Mouse (Mus musculus) adrenal gland, postnatal 4 days (tissue): Measurements from ENCODE around the gene Dpep2nb. TPM values are rescaled to one million over a fixed set of nuclear protein-coding genes. Genes with fewer than 3 reads are reported as not detected.
"Not testable (repeated sequence)": the region's sequence is repeated elsewhere in the genome, so short reads cannot be mapped to it uniquely, and the experiment has no call there.

Source experiments
- DNase-seq, 2 experiments: peaks; one replicate each; pipeline ENCODE4 v3.0.0; 2021 to 2022; ENCODE audit warnings: low spot score in 2 of 2, mixed read lengths in 2 of 2
- total RNA-seq, 2 experiments: library from RNA; stranded (reverse); gene quantifications; 2 replicates each; pipeline ENCODE4 v1.2.3; 2021

Gene Dpep2nb
- total RNA-seq, 2 experiments from 2014 or later = not detected

DNA sequence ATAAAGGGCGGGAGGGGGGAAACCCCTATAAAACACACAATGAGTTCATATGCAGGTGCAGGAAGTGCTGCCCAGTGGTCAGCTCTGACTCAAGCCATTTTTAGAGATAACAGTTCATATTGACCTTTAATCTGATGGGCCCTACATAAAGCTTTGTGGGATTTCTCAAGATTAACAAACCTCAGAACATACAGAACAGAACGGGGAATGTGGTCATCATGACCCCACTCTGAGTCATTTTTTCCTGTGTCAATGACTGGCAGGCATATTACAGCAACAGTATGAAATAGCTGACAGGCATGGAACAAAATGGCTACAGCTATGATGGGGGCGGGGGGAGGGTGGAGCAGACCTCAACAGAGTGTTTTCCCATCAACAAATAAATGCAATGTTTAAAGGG, 1.4 kb upstream of the Dpep2nb start:
- DNase-seq = no peak

DNA sequence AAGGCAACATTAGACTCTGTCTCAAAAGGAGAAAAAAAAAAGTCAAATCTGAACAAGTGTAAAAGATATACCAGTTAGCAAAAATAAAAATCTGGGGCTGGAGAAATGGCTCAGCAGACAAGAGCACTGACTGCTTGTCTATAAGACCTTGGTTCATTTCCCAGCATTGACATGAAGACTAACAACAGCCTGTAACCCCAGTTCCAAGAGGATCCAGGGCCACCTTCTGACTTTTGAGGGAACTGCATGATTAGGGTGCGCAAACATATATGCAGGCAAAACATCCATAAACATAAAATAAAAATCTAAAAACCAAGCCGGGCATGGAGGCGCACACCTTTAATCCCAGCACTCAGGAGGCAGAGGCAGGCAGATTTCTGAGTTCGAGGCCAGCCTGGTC, 638 bp upstream of the Dpep2nb start:
- DNase-seq = no peak

DNA sequence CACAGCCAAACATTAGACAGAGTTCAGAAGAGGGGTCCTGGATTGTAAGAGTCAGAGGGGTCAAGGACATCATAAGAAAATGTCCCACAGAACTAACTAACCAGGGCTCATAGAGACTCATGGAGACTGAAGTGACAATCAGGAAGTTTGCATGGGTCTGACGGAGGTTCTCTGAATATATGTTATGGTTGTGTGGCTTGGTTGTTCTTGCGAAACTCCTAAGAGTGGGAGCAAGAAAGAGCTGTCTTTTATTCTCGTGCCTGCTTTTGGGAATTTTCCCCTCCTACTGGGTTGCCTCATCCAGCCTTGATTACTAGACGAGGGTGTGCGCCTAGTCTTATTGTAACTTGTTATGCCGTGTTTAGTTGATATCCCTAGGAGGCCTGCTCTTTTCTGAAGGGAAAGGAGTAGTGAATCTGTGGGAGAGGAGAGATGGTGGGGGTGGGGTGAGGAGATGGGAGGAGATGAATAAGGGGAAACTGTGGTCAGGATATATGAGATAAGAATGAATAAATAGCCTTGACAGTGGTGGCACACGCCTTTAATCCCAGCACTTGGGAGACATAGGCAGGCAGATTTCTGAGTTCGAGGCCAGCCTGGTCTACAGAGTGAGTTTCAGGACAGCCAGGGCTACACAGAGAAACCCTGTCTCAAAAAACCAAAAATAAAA, 1.1 kb downstream of the Dpep2nb start:
- no peak for DNase-seq

DNA sequence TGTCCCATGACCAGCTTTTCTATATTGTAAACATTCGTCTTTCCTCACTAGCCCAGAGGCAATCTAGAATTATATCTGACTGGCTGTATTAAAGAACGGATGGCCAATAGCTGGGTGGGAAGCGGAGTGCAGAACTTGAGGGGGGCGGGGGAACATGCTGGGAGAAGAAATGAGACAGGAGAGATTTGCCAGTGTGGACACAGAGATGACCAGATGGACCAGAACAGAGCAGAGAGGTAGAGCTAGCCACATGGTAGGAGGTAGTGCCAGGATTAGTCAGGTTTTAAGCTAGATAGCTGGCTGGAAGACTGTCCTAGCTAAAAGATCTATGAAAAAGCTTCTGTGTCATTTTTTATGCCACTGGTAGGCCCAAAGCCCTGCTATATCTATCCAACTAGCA, 3.9 kb downstream of the Dpep2nb start:
- no peak for DNase-seq

DNA sequence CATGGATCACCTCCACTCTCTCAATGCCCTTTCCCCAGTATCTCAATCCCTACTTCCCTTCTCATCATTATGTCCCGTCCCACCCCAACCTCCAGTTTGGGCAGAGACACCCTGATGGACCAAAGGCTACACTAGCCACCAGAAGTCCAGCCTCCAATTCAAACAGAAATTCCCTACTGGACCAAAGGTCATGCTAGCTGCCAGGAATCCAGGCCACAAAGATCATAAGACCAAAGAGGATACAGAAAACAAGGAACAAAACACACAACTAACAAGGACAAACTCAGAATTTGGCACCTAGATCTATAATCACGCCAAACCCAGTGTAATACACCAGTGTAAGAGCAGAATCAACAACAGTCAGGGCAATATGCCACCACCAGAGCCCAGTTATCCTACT, 6.8 kb downstream of the Dpep2nb start:
- DNase-seq = no peak

DNA sequence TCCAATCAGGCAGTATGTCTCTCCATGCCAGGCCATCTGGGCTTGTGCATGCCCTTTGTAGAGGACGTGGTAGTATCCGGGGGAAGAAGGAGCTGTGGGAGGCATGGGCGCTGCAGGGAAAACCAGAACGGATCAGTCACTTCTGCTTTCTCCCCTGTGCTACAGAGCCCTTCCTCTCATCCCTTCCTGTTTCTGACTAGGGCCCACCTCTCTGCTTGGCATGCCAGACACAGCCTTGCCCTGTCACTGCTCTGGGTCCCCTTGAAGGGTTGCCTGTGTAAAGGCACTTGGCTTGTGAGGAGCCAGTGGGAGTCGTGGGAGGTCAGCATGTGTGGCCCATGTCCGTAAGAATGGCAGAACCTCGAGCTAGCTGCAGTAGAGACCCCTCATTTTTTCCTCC, 9.4 kb downstream of the Dpep2nb start:
- no peak for DNase-seq

DNA sequence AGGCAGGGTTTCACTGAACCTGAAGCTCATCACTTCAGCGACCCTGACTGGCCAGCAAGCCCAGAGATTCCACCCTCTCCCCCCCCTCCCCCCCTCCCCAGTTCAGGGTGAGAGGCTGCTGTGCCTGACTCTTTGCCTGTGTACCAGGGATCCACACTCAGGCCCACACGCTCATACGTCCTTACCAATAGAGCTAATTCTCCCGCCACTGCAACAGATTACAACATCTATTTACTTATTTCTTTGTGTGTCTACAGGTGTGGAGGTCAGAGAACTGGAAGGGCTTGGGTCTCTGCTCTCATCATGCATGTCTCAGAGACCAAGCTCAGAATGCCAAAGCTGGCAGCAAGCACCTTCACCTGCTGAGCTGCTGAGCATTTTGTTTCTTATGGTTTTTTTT, 12.5 kb downstream of the Dpep2nb start:
- DNase-seq = no peak

DNA sequence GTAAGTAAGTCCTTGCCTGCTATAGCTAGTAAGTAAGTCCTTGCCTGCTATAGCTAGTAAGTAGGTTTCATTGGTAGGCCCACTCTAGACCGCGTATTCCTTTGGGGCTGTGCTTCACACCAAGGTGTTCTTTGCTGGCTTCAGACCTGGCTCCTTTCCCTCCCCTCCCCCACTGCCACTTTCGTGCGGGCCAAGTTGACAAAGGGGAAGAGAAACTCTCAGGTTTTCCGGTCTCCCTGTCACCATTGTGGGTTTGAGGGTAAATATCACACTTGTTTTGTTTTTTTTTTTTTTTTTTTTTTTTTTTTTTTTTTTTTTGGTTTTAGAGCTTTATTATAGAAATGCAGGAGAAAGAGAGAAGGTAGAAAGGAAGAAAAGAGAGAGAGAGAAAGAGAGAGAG, 13.3 kb downstream of the Dpep2nb start:
- no peak for DNase-seq

DNA sequence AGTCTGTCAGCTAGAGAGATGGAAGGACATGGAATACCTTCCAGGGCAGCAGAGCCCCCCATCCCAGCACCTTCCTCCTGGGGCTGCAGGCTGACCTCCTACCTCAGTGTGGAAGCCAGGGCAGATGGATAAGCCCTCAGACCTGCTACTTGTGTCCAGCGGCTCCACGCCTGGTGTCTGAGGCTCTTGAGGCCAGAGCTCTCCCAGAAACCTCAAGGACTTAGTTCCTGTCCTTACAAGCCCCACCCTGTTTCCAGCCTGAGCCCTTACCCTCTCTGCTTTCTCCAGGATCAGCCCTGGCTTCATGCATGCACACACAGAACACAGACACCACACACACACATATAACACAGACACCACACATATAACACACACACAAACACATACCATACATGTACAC, 14.2 kb downstream of the Dpep2nb start:
- no peak for DNase-seq

DNA sequence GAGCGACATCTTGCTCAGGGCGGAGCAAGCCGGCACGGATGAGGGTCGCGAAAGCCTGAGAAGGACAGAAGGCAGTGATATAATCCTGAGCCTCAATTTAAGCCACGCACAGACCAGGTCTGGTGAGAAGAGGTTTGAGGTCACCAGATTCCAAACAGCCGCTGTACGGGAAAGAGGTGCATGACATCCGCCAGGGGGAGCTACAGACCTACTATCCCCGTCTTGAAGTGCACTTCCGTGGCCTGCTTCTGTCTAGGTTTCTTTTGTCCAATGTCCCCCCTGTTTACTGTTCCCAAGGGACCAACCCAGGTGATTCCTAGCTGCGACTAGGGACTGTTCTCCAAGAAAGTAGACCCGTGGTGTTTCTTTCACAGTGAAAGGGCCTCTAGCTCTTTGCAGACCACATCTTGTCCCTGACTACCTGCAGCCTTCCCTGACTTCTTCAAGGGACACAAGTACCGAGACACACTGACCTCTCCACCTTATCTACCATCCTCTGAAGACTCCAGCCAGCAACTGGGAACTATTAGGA, 14.9 kb downstream of the Dpep2nb start, which contains the start of gene Dus2:
Gene Dus2, plus strand, starts transcription at position 482 of the 532 bp plus-strand sequence.
- peak; percentile 60 to 78 for DNase-seq

DNA sequence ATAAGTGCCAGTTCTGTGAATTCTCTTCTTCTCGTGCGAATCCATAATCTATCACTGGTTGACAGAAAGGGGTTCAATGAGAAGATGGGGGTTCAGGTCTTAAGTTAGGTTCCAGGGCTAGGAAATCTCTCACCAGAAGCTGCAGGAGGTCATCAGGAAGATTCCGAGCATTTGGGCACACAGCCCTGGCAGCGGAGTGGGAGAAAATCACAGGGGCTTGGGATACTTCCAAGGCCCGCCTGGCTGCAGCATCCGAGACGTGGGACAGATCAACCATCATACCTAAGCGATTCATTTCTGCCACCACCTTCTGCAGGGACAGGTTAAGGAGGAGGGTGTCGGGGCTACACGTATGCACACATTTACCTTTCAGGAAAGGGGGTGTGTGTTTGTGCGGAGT, 17.2 kb downstream of the Dpep2nb start:
- DNase-seq = no peak

DNA sequence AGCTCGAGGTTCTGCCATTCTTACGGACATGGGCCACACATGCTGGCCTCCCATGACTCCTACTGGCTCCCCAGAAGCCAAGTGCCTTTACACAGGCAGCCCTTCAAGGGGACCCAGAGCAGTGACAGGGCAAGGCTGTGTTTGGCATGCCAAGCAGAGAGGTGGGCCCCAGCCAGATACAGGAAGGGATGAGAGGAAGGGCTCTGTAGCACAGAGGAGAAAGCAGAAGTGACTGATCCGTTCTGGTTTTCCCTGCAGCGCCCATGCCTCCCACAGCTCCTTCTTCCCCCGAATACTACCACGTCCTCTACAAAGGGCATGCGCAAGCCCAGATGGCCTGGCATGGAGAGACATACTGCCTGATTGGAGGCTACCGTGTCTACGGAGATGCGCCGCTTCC, 22.4 kb downstream of the Dpep2nb start:
- DNase-seq = not testable (repeated sequence)

DNA sequence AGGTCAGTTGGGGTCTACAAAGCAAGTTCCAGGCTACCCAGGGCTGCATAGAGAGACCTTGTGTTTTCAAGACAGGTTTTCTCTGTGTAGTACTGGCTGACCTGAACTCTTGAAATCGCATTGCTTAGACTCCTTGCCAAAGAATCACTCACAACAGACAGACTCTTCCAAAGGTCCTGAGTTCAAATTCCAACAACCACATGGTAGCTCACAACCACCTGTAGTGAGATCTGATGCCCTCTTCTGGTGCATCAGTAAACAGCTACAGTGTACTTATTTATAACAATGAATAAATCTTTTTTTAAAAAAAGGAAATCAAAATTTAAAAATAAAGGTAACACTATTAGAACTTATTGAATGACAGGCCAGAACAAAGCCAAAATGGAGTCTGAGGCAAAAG, 24.6 kb downstream of the Dpep2nb start:
- no peak for DNase-seq

DNA sequence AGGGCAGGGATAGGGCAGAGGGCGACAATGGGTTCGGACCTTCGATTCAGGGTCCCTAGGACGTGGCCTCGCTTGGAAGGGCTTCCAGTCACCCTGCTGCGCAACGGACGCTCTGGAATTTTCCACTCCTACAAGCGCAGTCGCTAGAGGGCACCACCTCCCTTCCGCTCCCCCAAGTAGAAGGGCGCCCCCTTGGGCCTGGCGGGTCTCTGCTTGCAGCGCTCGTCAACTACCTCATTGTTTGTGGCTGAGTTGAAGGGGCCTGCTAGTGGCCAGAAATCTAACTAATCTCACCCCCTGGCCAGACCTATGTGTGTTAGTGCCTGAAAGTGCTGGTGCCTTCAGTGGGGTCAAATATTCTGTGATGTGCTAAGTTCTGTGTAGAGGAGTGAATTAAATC, 26.4 kb downstream of the Dpep2nb start, which contains the start of gene Dpep3:
Gene Dpep3, minus strand, starts transcription at position 105 of the 400 bp plus-strand sequence.
- no peak for DNase-seq

DNA sequence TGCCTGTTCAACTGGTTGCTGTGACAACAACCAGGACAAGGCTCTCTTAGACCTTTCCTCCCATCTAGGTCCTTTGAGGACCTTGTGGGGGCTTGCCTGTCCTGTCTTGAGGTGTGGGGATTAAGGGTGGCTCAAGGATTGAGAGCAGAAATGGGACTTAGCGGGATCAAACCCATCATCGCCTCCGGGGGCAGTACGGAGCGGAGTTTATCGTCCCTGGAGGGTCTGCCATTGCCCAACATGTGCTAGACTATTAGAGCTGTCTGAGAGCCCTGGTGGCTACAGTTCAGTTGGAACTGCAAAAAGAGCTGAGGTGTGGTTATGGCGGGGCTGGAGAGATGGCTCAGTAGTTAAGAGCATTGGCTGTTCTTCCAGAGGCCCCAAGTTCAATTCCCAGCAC, 30.4 kb downstream of the Dpep2nb start:
- DNase-seq = no peak

DNA sequence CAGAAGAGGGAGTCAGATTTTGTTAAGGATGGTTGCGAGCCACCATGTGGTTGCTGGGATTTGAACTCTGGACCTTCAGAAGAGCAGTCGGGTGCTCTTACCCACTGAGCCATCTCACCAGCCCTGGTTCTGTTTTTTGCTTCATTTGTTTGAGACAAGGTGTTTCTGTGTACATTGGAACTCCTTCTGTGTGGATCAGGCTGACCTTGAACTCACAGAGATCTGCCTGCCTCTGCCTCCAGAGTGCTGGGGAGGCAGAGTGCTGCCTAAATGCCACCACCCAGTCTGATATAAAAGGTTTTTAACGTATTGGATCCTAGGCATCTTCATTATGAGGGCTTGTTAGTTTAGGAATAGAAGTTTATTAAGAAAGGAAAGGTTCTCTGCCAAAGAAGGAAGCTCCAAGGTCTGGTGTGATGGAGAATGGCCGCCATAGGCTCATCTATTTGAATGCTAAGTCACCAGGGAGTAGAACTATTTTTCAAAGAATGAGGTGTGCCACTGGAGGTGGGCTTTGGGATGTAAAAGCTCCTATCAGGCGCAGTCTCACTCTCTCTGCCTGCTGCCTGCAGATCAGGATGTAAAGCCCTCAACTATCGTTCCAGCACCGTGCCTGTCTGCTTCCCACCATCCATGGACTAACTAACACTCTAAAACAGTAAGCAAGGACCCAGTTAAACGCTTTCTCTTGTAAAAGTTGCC, 34.6 kb downstream of the Dpep2nb start:
- DNase-seq = no peak

DNA sequence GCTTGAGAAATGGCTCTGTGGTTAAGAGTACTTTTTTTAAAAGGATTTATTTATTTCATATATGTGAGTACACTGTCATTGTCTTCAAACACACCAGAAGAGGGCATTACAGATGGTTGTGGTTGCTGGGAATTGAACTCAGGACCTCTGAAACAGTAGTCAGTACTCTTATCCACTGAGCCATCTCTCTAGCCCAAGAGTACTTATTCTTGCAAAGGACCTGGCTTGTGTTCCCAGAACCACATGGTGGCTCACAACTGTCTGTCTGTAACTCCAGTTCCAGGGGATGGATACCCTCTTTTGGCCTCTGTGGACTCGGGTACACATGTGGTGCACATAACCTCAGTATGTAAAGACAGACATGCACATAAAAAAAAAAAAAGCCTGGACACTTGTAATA, 36.4 kb downstream of the Dpep2nb start:
- no peak for DNase-seq

DNA sequence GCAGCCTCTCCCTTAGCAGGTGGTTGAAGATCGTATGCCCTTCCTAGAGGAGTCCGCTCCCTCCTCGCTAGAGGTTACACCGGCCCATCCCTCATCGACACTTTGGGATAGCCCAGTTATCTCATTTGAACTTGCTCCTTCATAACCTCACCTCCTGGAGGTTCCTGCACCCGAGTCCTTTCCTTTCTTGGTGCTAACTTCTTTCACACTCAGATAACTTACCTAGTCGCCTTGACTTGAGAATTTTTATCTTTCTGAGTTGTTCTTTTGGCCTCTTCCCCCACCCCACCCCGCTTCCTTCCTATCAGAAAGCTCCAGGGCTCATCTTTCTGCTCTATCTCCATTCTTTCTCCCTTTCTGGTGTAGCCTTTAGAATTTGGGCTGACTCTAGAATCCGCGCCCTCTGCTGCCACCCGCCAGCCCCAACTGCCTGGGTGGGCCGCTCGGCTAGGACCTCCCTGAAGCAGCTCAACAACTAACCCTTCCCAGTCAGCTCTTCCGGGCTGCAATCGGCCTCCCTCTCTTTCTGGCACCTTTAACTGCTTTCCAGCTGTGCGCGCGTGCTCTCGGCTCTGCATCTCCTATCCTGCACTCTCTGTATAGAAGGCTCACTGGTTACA, 39.0 kb downstream of the Dpep2nb start:
- DNase-seq = no peak

DNA sequence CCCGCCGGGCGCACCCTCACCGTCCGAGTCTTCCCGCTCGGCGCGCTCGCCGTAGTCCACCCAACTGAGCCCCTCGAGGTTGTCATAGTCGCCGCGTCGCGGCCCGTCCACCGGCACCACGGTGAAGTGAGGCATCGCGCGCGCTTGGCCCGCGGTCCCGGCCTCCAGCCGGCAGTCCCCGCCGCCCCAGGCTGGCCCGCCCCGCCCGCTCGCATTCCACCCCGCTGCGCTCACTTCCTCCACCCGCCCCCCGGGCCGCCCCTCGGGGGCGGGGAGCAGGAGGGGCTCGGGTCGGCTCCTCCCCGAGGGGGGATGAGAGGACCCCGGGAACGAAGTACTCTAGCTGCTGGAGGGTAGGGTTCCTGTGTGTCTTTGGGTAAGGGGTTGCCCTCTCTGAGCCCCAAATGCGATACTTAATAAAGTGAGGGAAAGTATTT, 39.9 kb downstream of the Dpep2nb start, which contains the start of gene Slc12a4:
Gene Slc12a4, minus strand, starts transcription at position 193 of the 437 bp plus-strand sequence.
- peak; percentile 66 to 75 for DNase-seq

DNA sequence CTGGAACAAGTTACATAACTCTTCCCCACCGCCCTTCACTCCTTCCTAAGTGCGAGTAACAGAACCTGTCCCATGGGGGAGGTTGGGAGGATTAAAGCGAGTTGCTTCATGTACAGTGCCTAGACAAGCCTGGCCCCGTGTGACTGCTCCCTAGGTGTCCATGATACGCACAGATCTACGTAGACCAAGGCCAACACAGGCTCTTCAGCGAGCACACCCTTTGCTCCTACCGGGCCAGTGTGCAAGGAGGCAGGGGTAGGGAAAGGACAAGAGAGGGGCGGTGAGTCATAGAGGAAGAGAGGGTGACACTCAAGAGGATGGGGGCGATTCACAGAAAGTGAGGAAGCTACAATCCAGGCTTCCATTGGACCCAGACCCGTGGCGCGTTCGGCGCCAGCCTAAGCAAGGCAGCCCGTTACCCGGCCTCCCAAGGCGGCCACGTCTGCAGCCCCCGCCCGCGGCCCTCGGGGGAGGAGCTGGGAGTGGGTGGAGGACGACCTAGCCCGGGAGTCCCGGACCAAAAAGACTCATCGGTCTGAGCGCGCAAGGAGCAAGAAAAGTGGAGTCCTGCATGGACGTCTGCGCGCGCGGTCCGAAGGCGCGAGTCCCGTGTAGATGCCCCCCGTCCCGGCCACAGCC, 40.4 kb downstream of the Dpep2nb start:
- no peak for DNase-seq

DNA sequence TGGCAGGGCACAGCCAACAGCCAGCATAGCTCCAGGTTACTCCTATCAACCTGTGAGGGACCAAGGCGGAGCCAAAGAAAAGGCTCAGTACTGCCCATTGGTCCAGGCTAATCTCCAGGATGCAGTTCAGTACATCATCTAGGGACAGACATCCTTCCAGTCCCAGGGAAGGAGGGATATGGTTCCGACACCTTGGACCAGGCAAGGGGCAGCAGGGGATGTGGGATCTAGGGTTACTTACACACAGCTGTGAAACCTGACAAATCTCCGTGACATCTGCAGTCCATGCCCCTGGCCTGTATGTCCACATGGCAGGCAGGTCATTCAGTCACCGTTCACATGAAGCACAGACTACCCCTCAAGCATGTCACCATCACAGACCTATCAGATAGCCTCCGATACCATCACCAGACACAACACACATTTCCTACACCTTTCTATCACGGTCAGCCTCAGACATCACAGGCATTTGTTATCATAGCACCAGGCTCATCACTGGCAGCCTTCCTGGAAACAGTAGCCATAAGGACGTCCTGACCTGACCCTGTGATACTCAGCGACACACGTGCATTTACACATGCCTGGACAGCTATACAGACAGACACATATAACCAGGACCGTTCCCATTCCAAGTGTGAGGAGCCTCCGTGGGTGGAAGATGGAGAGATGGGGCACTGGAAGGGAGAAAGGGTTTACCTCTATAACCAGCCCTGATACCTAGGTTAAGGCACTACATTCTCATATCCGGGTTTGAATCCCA, 41.1 kb downstream of the Dpep2nb start:
- DNase-seq = no peak
